Comparison of ENCODE assay signal across 8 mouse cellular contexts in the genomic region with DNA sequence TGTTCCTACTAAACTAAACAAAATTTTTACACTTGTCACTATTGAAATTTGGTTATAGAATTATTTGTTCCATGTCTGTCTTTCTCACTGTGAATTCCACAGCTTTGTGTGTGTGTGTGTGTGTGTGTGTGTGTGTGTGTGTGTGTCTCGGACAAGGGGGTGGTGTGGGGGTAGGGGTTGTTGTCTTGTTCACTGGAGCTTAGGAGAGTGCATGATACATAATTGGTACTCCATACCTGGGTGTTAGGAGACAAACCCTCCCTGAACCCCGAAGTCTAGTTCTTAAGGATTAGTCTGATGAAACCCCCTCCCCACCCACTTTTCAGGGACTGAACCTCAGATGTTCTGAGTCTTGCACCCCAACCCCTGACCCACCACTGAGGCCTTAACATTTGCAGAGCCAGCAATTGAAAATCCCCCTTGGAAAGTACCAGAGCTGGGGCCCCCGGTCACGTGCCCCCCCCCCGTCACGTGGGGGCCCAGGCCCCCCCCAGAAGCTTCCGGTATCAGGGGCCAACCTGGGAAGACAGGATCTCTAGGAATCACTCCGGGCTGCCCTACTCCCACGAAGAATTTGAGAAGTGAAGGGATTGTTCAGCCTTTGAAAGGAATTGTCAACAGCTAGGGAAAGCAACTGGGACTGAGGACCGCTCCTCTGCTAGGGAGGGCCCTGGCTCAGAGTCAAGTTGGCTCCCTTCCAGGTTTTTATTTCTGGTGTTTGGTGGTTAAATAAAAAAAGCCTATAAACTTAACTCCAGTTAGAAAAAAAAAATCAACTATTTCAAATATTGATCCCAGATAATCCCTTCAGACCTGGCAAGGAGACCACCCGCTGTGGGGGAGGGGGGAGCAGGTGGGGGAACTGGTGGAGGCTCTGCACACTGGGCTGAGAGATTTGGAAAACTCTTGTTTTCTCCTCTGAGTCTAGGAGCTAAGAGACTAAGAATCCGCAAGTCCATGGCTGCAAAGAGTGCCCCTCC.
A peak's percentile ranks its signal among the peaks of the same experiment; 100 is the strongest.
DNase-seq lines count a peak whose midpoint lies in the region; ATAC-seq and TF ChIP-seq lines count a peak whose summit lies in the region.

No protein-coding gene starts in this region.

- no peaks in the 10 kb centered on the region for H3K79me2 ChIP-seq in MEL (ENCODE audit: control insufficient read depth, insufficient read depth, low read length, poor library complexity)

- H3K9me3 ChIP-seq in MEL (replicated peaks; ENCODE audit: insufficient read depth, low read length) = no peaks in the 10 kb centered on the region
- H3K9me3 ChIP-seq in hindbrain, embryonic 16.5 days (ENCODE audit: control insufficient read depth, low read length) = no peaks in the 10 kb centered on the region
- H3K9me3 ChIP-seq in midbrain, embryonic 10.5 days (replicated peaks) = no peaks in the 10 kb centered on the region

- TF ChIP-seq RAD21 in MEL (IDR thresholded peaks at IDR 0.05; ENCODE audit: low read depth, low read length) = no peak

- 27% methylated on average over 12 of the region's 12 CpGs for WGBS in hindbrain, embryonic 16.5 days
- WGBS in midbrain, embryonic 10.5 days = 39% methylated on average over 12 of the region's 12 CpGs

- TF ChIP-seq POLR2A in MEL (IDR thresholded peaks at IDR 0.05; ENCODE audit: control insufficient read depth in 1 of 2, insufficient read depth in 1 of 2, low read depth in 1 of 2, low read length in 2 of 2, poor library complexity in 1 of 2) = no peak

- no peaks in the 10 kb centered on the region for H3K27me3 ChIP-seq in MEL (ENCODE audit: control insufficient read depth in 1 of 2, insufficient read depth in 2 of 2, low read length in 2 of 2)
- no peaks in the 10 kb centered on the region for H3K27me3 ChIP-seq in hindbrain, embryonic 16.5 days (replicated peaks; ENCODE audit: control insufficient read depth, insufficient read depth, low read length)
- H3K27me3 ChIP-seq in midbrain, embryonic 10.5 days (ENCODE audit: low read depth, poor library complexity, severe bottlenecking) = no peaks in the 10 kb centered on the region; the same call in 1 of the 2 replicates

- no peak overlapping the region for H3K27ac ChIP-seq in MEL (ENCODE audit: control insufficient read depth, low read depth, low read length)
- H3K27ac ChIP-seq in hindbrain, embryonic 16.5 days (ENCODE audit: low read depth, low read length) = peak overlapping the region; percentile 44; the same call in 1 of the 2 replicates
- peak overlapping the region; percentile 52; the same call in 1 of the 2 replicates for H3K27ac ChIP-seq in midbrain, embryonic 10.5 days (replicated peaks)

- peaks cover 0 to 8% of the 10 kb centered on the region in 2 experiments; a peak in 2 of 4 replicates for H3K36me3 ChIP-seq in MEL (ENCODE audit: control insufficient read depth in 1 of 2, insufficient read depth in 2 of 2, low read length in 2 of 2)
- no peaks in the 10 kb centered on the region for H3K36me3 ChIP-seq in hindbrain, embryonic 16.5 days (ENCODE audit: control insufficient read depth, insufficient read depth, low read length)
- H3K36me3 ChIP-seq in midbrain, embryonic 10.5 days = no peaks in the 10 kb centered on the region

- peaks cover 0 to 10% of the 10 kb centered on the region in 2 experiments; a peak in 2 of 4 replicates for H3K4me1 ChIP-seq in MEL (ENCODE audit: control insufficient read depth in 1 of 2, insufficient read depth in 2 of 2, low read length in 2 of 2)
- H3K4me1 ChIP-seq in hindbrain, embryonic 16.5 days (ENCODE audit: control insufficient read depth, insufficient read depth, low read depth, low read length) = no peaks in the 10 kb centered on the region; the same call in 1 of the 2 replicates
- peaks cover 15% of the 10 kb centered on the region for H3K4me1 ChIP-seq in midbrain, embryonic 10.5 days

- peak overlapping the region; percentile 13; the same call in 1 of the 2 replicates for H3K4me2 ChIP-seq in hindbrain, embryonic 16.5 days (ENCODE audit: low read length)

- TF ChIP-seq CTCF in MEL (IDR thresholded peaks at IDR 0.05 in 2 of 3, conservative IDR thresholded peaks at IDR 0.05 in 1 of 3; ENCODE audit: control insufficient read depth in 1 of 3, insufficient read depth in 1 of 3, low read depth in 2 of 3, low read length in 3 of 3, poor library complexity in 1 of 3, severe bottlenecking in 1 of 3) = no peak

- DNase-seq in MEL (ENCODE audit: low read depth, low spot score) = peak; percentile 78
- peak; percentile 75 for DNase-seq in adrenal gland, postnatal 25 days
- peak; percentile 70 to 71 for DNase-seq in gastrocnemius, adult 8-10 months (ENCODE audit: low spot score in 2 of 2)
- DNase-seq in layer of hippocampus, postnatal 25 days (ENCODE audit: extremely low spot score in 1 of 2, low spot score in 1 of 2) = peak; percentile 38 to 66
- no peak for DNase-seq in midbrain, embryonic 10.5 days (ENCODE audit: low spot score)
- peak; percentile 24 for DNase-seq in telencephalon, adult 2 months (ENCODE audit: low read depth, low spot score)

- no peak overlapping the region for H3K9ac ChIP-seq in MEL (ENCODE audit: control insufficient read depth, low read depth, low read length, poor library complexity, severe bottlenecking)
- no peak overlapping the region for H3K9ac ChIP-seq in hindbrain, embryonic 16.5 days (ENCODE audit: low read depth, low read length)

- no peak; a peak in 1 of 4 replicates for TF ChIP-seq EP300 in MEL (IDR thresholded peaks at IDR 0.05; ENCODE audit: low read depth in 1 of 2, low read length in 2 of 2)

- peak overlapping the region in 1 of 2 experiments; percentile 9; a peak in 1 of 4 replicates for H3K4me3 ChIP-seq in MEL (ENCODE audit: control insufficient read depth in 1 of 2, insufficient read depth in 1 of 2, low read depth in 2 of 2, low read length in 2 of 2)
- H3K4me3 ChIP-seq in hindbrain, embryonic 16.5 days (ENCODE audit: low read length) = no peak overlapping the region
- H3K4me3 ChIP-seq in midbrain, embryonic 10.5 days = no peak overlapping the region

- peak; percentile 74 for ATAC-seq in hindbrain, embryonic 16.5 days
- no peak for ATAC-seq in cerebellum, adult (ENCODE audit: insufficient number of reproducible peaks, low FRiP score, low TSS enrichment)

TF ChIP-seq in MEL, 35 proteins besides CTCF, POLR2A, EP300 and RAD21:
- no peak for TF ChIP-seq CHD1 (IDR thresholded peaks at IDR 0.05; ENCODE audit: low read depth, low read length)
- TF ChIP-seq TCF12 (IDR thresholded peaks at IDR 0.05; ENCODE audit: low read depth, low read length) = no peak
- peak; percentile 56; the same call in 1 of the 2 replicates for TF ChIP-seq BHLHE40 (IDR thresholded peaks at IDR 0.05; ENCODE audit: borderline replicate concordance, low read depth, low read length)
- no peak for TF ChIP-seq GATA1 (IDR thresholded peaks at IDR 0.05; ENCODE audit: low read depth, low read length)
- peak in 1 of 2 experiments; percentile 65; a peak in 1 of 4 replicates for TF ChIP-seq USF2 (IDR thresholded peaks at IDR 0.05; ENCODE audit: borderline replicate concordance in 1 of 2, insufficient read depth in 1 of 2, low read depth in 1 of 2, low read length in 2 of 2)
- TF ChIP-seq MAZ (IDR thresholded peaks at IDR 0.05; ENCODE audit: low read depth, low read length) = 0 out of 2 replicates have a peak, but pooled peaks have one; percentile 57
- peak; percentile 79 for TF ChIP-seq USF1 (IDR thresholded peaks at IDR 0.05; ENCODE audit: low read depth, low read length)
- peak; percentile 28; the same call in 1 of the 2 replicates for TF ChIP-seq SIN3A (IDR thresholded peaks at IDR 0.05; ENCODE audit: low read length)
- 0 out of 2 replicates have a peak, but pooled peaks have one; percentile 32 for TF ChIP-seq ETS1 (IDR thresholded peaks at IDR 0.05; ENCODE audit: low read depth, low read length)
- TF ChIP-seq ZNF384 (IDR thresholded peaks at IDR 0.05; ENCODE audit: low read depth, low read length) = peak; percentile 89
- TF ChIP-seq CHD2 (IDR thresholded peaks at IDR 0.05; ENCODE audit: low read length) = no peak
TF ChIP-seq in MEL: peak in this region for 7.
